ENCODE assay signal across 12 mouse cellular contexts in the genomic region with DNA sequence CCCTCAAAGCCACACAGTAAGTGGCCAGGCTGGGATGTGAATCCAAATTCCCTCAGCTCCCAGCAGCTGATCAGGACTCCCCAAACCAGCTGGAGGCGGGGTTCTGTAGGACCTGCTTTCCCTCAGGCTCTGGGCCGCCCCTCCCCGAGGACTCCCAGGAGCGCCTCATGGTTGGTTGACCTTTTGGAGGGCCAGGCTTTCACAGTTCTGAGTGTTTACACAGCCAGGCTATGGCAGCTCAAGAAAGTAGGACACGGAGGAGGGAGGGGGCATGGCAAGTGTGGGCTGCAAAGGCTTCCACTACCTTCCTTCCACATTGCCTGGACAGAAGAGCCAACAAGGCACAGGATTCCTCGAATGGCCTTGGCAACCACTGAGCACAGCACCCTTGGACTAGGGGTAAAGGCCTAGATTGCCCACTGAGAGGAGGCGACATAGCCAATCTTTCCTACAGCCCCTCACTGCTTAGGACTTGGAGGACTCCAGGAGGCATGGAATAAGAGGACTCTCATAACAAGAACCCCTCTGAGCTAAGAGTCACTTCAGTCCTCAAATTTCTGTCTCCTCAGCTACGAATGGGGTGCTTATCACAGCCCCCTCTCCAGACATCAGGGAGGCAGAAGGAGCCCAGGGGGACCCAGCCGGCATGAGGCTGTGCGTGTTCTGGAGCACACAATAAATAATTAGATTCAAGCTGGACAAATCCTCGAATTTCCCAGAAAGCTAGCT. TPM values are rescaled to one million over a fixed set of nuclear protein-coding genes. Genes with fewer than 3 reads are reported as not detected.
A peak's percentile ranks its signal among the peaks of the same experiment; 100 is the strongest.
DNase-seq lines count a peak whose midpoint lies in the region; ATAC-seq and TF ChIP-seq lines count a peak whose summit lies in the region.
"Had no signal": no experiment of that assay in that cellular context is flagged by ENCODE, and none has a peak within 500 bp of the region (broad histone marks: within the 10 kb centered on the region; RNA-seq: fewer than 3 reads in every experiment).

No protein-coding gene starts in this region.

- H3K9ac ChIP-seq in embryonic facial prominence, embryonic 14.5 days (ENCODE audit: low read depth, low read length): no peak overlapping the region
- no peak overlapping the region for H3K9ac ChIP-seq in hindbrain, embryonic 14.5 days
- H3K9ac ChIP-seq: forebrain, embryonic 15.5 days; hindbrain, embryonic 12.5 days; liver, embryonic 15.5 days had no signal

- no peak overlapping the region for H3K4me2 ChIP-seq in embryonic facial prominence, embryonic 14.5 days (ENCODE audit: low read depth, low read length)
- H3K4me2 ChIP-seq in hindbrain, embryonic 14.5 days (replicated peaks): no peak overlapping the region
- H3K4me2 ChIP-seq: forebrain, embryonic 15.5 days; hindbrain, embryonic 12.5 days; liver, embryonic 15.5 days had no signal

- H3K27me3 ChIP-seq in cerebellum, adult 2 months (ENCODE audit: control insufficient read depth, insufficient read depth, low read length): no peaks in the 10 kb centered on the region
- H3K27me3 ChIP-seq in embryonic facial prominence, embryonic 14.5 days (replicated peaks; ENCODE audit: control insufficient read depth, insufficient read depth, low read length): no peaks in the 10 kb centered on the region
- no peaks in the 10 kb centered on the region for H3K27me3 ChIP-seq in hindbrain, embryonic 14.5 days (ENCODE audit: control insufficient read depth, insufficient read depth, low read length)
- H3K27me3 ChIP-seq: hindbrain, embryonic 12.5 days; liver, embryonic 15.5 days had no signal

- H3K9me3 ChIP-seq in embryonic facial prominence, embryonic 14.5 days (ENCODE audit: control insufficient read depth, low read length): no peaks in the 10 kb centered on the region
- H3K9me3 ChIP-seq in hindbrain, embryonic 14.5 days (ENCODE audit: control insufficient read depth, low read length): no peaks in the 10 kb centered on the region
- H3K9me3 ChIP-seq: forebrain, embryonic 15.5 days; hindbrain, embryonic 12.5 days; liver, embryonic 15.5 days had no signal

- DNase-seq in kidney, adult 11 months: peak; percentile 12
- DNase-seq in kidney, adult 9 months: no peak
- peak; percentile 55 to 67 for DNase-seq in cerebellum, adult 2 months
- DNase-seq in embryonic facial prominence, embryonic 14.5 days (ENCODE audit: low spot score): peak; percentile 41
- DNase-seq in retina, embryonic 14.5 days (ENCODE audit: low spot score): peak; percentile 79
- no peak for DNase-seq in hindbrain, embryonic 14.5 days (ENCODE audit: low spot score)
- DNase-seq in spleen, adult 12 weeks (ENCODE audit: low spot score): no peak
- DNase-seq in spleen, postnatal 4 days (ENCODE audit: low spot score in 2 of 2): no peak
- DNase-seq: adrenal gland, postnatal 36 days had no signal

- ATAC-seq in embryonic facial prominence, embryonic 14.5 days (ENCODE audit: low read depth): peak; percentile 33; the same call in 1 of the 2 replicates
- no peak for ATAC-seq in hindbrain, embryonic 14.5 days (ENCODE audit: low FRiP score)

- H3K4me1 ChIP-seq in cerebellum, adult 2 months (ENCODE audit: control insufficient read depth, insufficient read depth, low read length): peaks cover 18% of the 10 kb centered on the region
- H3K4me1 ChIP-seq in embryonic facial prominence, embryonic 14.5 days (ENCODE audit: control insufficient read depth, insufficient read depth, low read length): no peaks in the 10 kb centered on the region
- H3K4me1 ChIP-seq in hindbrain, embryonic 14.5 days (replicated peaks; ENCODE audit: control insufficient read depth, insufficient read depth, low read length): peaks cover 4% of the 10 kb centered on the region; the same call in 1 of the 2 replicates
- H3K4me1 ChIP-seq: liver, embryonic 15.5 days had no signal

- H3K4me3 ChIP-seq in cerebellum, adult 2 months (replicated peaks; ENCODE audit: insufficient read depth, low read depth, low read length): no peak overlapping the region
- no peak overlapping the region for H3K4me3 ChIP-seq in embryonic facial prominence, embryonic 14.5 days (ENCODE audit: low read depth, low read length)
- H3K4me3 ChIP-seq in hindbrain, embryonic 14.5 days (replicated peaks; ENCODE audit: low read length): no peak overlapping the region
- H3K4me3 ChIP-seq: forebrain, embryonic 15.5 days; hindbrain, embryonic 12.5 days; liver, embryonic 15.5 days had no signal

- TF ChIP-seq POLR2A in cerebellum, adult 2 months (IDR thresholded peaks at IDR 0.05; ENCODE audit: borderline replicate concordance, insufficient read depth, low read length): no peak

- no peak overlapping the region for H3K27ac ChIP-seq in cerebellum, adult 2 months (ENCODE audit: insufficient read depth, low read length)
- no peak overlapping the region for H3K27ac ChIP-seq in embryonic facial prominence, embryonic 14.5 days (replicated peaks; ENCODE audit: low read depth, low read length)
- H3K27ac ChIP-seq in hindbrain, embryonic 14.5 days: no peak overlapping the region
- H3K27ac ChIP-seq: hindbrain, embryonic 12.5 days; liver, embryonic 15.5 days had no signal

- WGBS in cerebellum, adult 2 months: 45% methylated on average over 11 of the region's 11 CpGs
- 53% methylated on average over 11 of the region's 11 CpGs for whole genome bisulfite sequencing in embryonic facial prominence, embryonic 14.5 days
- 56% methylated on average over 11 of the region's 11 CpGs for whole genome bisulfite sequencing in hindbrain, embryonic 14.5 days

- TF ChIP-seq CTCF in cerebellum, adult 2 months (IDR thresholded peaks at IDR 0.05; ENCODE audit: borderline replicate concordance, insufficient read depth, low read depth, low read length): no peak

- no peaks in the 10 kb centered on the region for H3K36me3 ChIP-seq in embryonic facial prominence, embryonic 14.5 days (ENCODE audit: control insufficient read depth, insufficient read depth, low read length)
- H3K36me3 ChIP-seq in hindbrain, embryonic 14.5 days (replicated peaks; ENCODE audit: control insufficient read depth, insufficient read depth): no peaks in the 10 kb centered on the region
- H3K36me3 ChIP-seq: forebrain, embryonic 15.5 days; hindbrain, embryonic 12.5 days; liver, embryonic 15.5 days had no signal

RNA-seq across cellular contexts. Expression of a gene that starts 29.5 kb away (rescaled TPM):
- polyA plus RNA-seq in cerebellum, adult 2 months (2012; rRNA removed): 85.1 and 88.3 TPM in 2 replicates
- 6.4 and 8.3 TPM in 2 replicates for polyA plus RNA-seq in embryonic facial prominence, embryonic 14.5 days (2014; fragmentation: Nextera tagmentation; extraction: Ambion mirVana)
- polyA plus RNA-seq in hindbrain, embryonic 14.5 days (2014; fragmentation: Nextera tagmentation; extraction: Ambion mirVana): 57.3 and 65.9 TPM in 2 replicates

Comparison
In these comparisons a context has a peak if more than half of its experiments do, and no peak if none do; other contexts are left out.
1. DNase-seq: peak in kidney, adult 11 months (single experiment), cerebellum, adult 2 months (2 of 2), embryonic facial prominence, embryonic 14.5 days (single experiment) and retina, embryonic 14.5 days (single experiment); none in kidney, adult 9 months (single experiment), hindbrain, embryonic 14.5 days (single experiment), spleen, adult 12 weeks (single experiment) and spleen, postnatal 4 days (0 of 2).